Mouse (Mus musculus): ENCODE data around the gene Naa25.

DNA sequence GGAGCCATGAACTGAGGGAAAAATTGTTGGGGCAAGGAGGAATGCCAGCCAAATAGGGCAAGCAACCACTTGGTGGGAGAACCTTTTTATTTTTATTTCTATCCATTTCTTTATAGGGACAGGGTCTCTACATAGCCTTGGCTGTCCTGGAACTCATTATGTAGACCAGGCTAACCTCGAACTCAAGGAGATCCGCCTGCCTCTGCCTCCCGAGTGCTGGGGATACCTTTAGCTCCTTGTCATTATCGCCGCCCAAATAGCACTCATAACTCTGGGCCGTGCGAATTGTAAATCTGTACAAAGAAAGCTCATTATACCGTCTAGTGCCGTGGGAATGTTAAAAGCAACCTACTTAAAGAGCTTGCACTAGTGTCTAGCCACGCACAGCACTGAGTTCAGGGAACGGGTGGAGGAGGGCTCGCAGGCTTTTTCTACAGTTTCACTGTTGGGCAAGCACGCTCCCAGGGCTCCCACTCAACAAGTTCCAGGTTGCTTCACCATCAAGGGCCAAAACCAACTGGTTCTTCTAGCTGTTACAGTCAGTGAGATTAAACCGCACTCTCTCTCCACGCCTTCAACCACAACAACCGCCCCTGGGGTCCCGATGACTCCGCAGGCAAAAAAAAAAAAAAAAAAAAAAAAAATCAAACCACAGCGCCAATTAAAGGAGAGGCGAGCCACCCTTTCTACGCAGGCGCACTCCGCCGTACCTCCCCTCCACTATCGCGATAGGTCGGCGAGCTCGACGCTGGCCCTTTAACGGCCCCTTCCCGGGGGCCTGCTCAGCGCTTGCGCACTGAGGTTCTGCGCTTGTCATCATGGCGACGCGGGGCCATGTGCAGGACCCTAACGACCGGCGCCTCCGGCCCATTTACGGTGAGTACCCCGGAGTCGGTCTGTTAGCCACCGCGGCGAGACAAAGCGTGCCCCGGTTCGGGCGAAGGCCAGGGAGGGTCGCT, at the start of gene Naa25:
- TF ChIP-seq CTCF (IDR thresholded peaks at IDR 0.05; ENCODE audit: insufficient read depth, low read length) = no peak
- TF ChIP-seq POLR2A (IDR thresholded peaks at IDR 0.05; ENCODE audit: borderline replicate concordance, extremely low read depth, low read depth, low read length) = peak; percentile 65; the same call in 1 of the 2 replicates

Measured in lung, adult 2 months (tissue).